Mouse (Mus musculus): ENCODE measurements at regions not wholly inside any gene's neighbourhood (a gene's known extent, or its start where the extent isn't known, plus 50 kb on each side); places are given as distances from the start of the nearest gene placed in this dataset.

- DNase-seq (ENCODE audit: low spot score) = no peak
Observed at GRCm38 (mm10) chr8:57191153-57191552, 129.6 kb upstream of the Hand2 start.

- no peak for DNase-seq (ENCODE audit: low spot score)
Observed at GRCm38 (mm10) chr8:57200280-57200679, 120.5 kb upstream of the Hand2 start.

GRCm38 (mm10) chr8:57209584-57209983, 111.2 kb upstream of the Hand2 start:
- DNase-seq (ENCODE audit: low spot score) = no peak

- DNase-seq (ENCODE audit: low spot score) = no peak
Observed at GRCm38 (mm10) chr8:57213066-57213465, 107.7 kb upstream of the Hand2 start.

- no peak for DNase-seq (ENCODE audit: low spot score)
Observed at GRCm38 (mm10) chr8:57213982-57214930, 106.5 kb upstream of the Hand2 start.

GRCm38 (mm10) chr8:57230594-57230993, 90.2 kb upstream of the Hand2 start:
- no peak for DNase-seq (ENCODE audit: low spot score)

- no peak for DNase-seq (ENCODE audit: low spot score)
Observed at GRCm38 (mm10) chr8:57242301-57242700, 78.5 kb upstream of the Hand2 start.

- DNase-seq (ENCODE audit: low spot score) = no peak
Observed at GRCm38 (mm10) chr8:57249061-57249460, 71.7 kb upstream of the Hand2 start.
